Mouse (Mus musculus): ENCODE measurements around the gene Trmt112. TPM values are rescaled to one million over a fixed set of nuclear protein-coding genes. Genes with fewer than 3 reads are reported as not detected.

The Trmt112 gene
- total and polyA plus RNA-seq, 2 experiments from 2014 or later, result 85.4 to 110 TPM

- Histone ChIP-seq H3K9me3 (ENCODE audit: low read length) (no peaks in the 10 kb centered on the region), H3K4me2 (ENCODE audit: low read depth, low read length, poor library complexity, severe bottlenecking) (peak overlapping the region; percentile 41), H3K4me3 (ENCODE audit: low read depth, low read length) (peak overlapping the region; percentile 6), H3K4me1 (ENCODE audit: insufficient read depth, low read length) (0 out of 2 replicates have a peak, but pooled peaks cover 5% of the 10 kb centered on the region), H3K36me3 (ENCODE audit: insufficient read depth, low read length) (no peaks in the 10 kb centered on the region), H3K9ac (replicated peaks; ENCODE audit: low read length, poor library complexity, severe bottlenecking) (no peak overlapping the region), H3K27ac (ENCODE audit: low read depth, low read length) (no peak overlapping the region), H3K27me3 (ENCODE audit: insufficient read depth, low read length) (peaks cover 61% of the 10 kb centered on the region)
- no peak for DNase-seq (ENCODE audit: low spot score)
- 13% methylated on average over 26 of the region's 26 CpGs for WGBS
- TF ChIP-seq CTCF (IDR thresholded peaks at IDR 0.05), result no peak
- ATAC-seq (ENCODE audit: low FRiP score), result no peak
Observed at GRCm38 (mm10) chr19:6926559-6927255, 17.2 kb downstream of the Trmt112 start.

GRCm38 (mm10) chr19:6928080-6928479 is 18.6 kb downstream of the Trmt112 start:
- WGBS, result 8% methylated on average over 9 of the region's 9 CpGs
- H3K27ac ChIP-seq (ENCODE audit: low read depth, low read length), result no peak overlapping the region
- H3K9ac ChIP-seq (replicated peaks; ENCODE audit: low read length, poor library complexity, severe bottlenecking), result no peak overlapping the region
- H3K36me3 ChIP-seq (ENCODE audit: insufficient read depth, low read length), result no peaks in the 10 kb centered on the region
- no peak for TF ChIP-seq CTCF (IDR thresholded peaks at IDR 0.05)
- H3K4me3 ChIP-seq (ENCODE audit: low read depth, low read length), result no peak overlapping the region
- H3K9me3 ChIP-seq (ENCODE audit: low read length), result no peaks in the 10 kb centered on the region
- no peak overlapping the region for H3K4me2 ChIP-seq (ENCODE audit: low read depth, low read length, poor library complexity, severe bottlenecking)
- H3K27me3 ChIP-seq (ENCODE audit: insufficient read depth, low read length), result peaks cover 73% of the 10 kb centered on the region
- ATAC-seq (ENCODE audit: low FRiP score) (no peak), DNase-seq (ENCODE audit: low spot score) (no peak)
- 0 out of 2 replicates have a peak, but pooled peaks cover under 1% of the 10 kb centered on the region for H3K4me1 ChIP-seq (ENCODE audit: insufficient read depth, low read length)

DNA sequence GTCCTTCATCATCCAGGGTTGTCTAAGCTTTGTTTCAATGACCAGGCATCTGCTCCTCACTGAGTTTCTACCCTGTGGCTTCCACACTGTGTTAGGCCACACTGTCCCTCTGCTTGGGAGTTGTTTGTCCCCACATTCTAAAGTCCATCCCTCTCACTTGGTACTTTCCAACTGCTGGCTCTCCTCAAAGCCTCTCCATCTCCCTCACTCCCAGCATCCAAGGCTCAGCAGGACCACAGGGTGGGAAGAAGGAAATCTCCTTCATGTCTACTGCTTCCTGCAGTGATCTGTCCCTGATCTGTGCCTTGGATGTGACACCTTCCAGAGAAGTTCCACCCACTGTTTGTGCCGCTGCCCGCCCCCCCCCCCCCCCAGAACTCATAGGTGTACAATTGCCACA is 21.5 kb downstream of the Trmt112 start:
- Histone ChIP-seq H3K4me1 (ENCODE audit: insufficient read depth, low read length) (0 out of 2 replicates have a peak, but pooled peaks cover 6% of the 10 kb centered on the region), H3K36me3 (ENCODE audit: insufficient read depth, low read length) (no peaks in the 10 kb centered on the region), H3K4me2 (ENCODE audit: low read depth, low read length, poor library complexity, severe bottlenecking) (no peak overlapping the region), H3K27ac (ENCODE audit: low read depth, low read length) (no peak overlapping the region), H3K9ac (replicated peaks; ENCODE audit: low read length, poor library complexity, severe bottlenecking) (no peak overlapping the region), H3K4me3 (ENCODE audit: low read depth, low read length) (no peak overlapping the region), H3K27me3 (ENCODE audit: insufficient read depth, low read length) (peaks cover 62% of the 10 kb centered on the region), H3K9me3 (ENCODE audit: low read length) (no peaks in the 10 kb centered on the region)
- ATAC-seq (ENCODE audit: low FRiP score), result no peak
- no peak for DNase-seq (ENCODE audit: low spot score)
- TF ChIP-seq CTCF (IDR thresholded peaks at IDR 0.05), result no peak
- 7% methylated on average over 2 of the region's 2 CpGs for WGBS

- Histone ChIP-seq H3K4me3 (ENCODE audit: low read depth, low read length) (no peak overlapping the region), H3K27me3 (ENCODE audit: insufficient read depth, low read length) (peaks cover 53% of the 10 kb centered on the region), H3K9ac (replicated peaks; ENCODE audit: low read length, poor library complexity, severe bottlenecking) (no peak overlapping the region), H3K27ac (ENCODE audit: low read depth, low read length) (no peak overlapping the region), H3K9me3 (ENCODE audit: low read length) (no peaks in the 10 kb centered on the region), H3K36me3 (ENCODE audit: insufficient read depth, low read length) (no peaks in the 10 kb centered on the region), H3K4me2 (ENCODE audit: low read depth, low read length, poor library complexity, severe bottlenecking) (no peak overlapping the region), H3K4me1 (ENCODE audit: insufficient read depth, low read length) (0 out of 2 replicates have a peak, but pooled peaks cover 6% of the 10 kb centered on the region)
- DNase-seq (ENCODE audit: low spot score) (no peak), ATAC-seq (ENCODE audit: low FRiP score) (no peak)
- 45% methylated on average over 1 of the region's 1 CpGs for WGBS
- no peak for TF ChIP-seq CTCF (IDR thresholded peaks at IDR 0.05)
Observed at GRCm38 (mm10) chr19:6932018-6932417, 22.5 kb downstream of the Trmt112 start.

GRCm38 (mm10) chr19:6933102-6933435 is 23.6 kb downstream of the Trmt112 start:
- 12% methylated on average over 4 of the region's 4 CpGs for WGBS
- Histone ChIP-seq H3K36me3 (ENCODE audit: insufficient read depth, low read length) (peaks cover 4% of the 10 kb centered on the region; the same call in 1 of the 2 replicates), H3K27me3 (ENCODE audit: insufficient read depth, low read length) (peaks cover 42% of the 10 kb centered on the region), H3K9ac (replicated peaks; ENCODE audit: low read length, poor library complexity, severe bottlenecking) (0 out of 2 replicates have a peak overlapping the region, but pooled peaks have one; percentile 62), H3K4me3 (ENCODE audit: low read depth, low read length) (peak overlapping the region; percentile 51), H3K4me2 (ENCODE audit: low read depth, low read length, poor library complexity, severe bottlenecking) (peak overlapping the region; percentile 83), H3K9me3 (ENCODE audit: low read length) (no peaks in the 10 kb centered on the region), H3K4me1 (ENCODE audit: insufficient read depth, low read length) (0 out of 2 replicates have a peak, but pooled peaks cover 6% of the 10 kb centered on the region), H3K27ac (ENCODE audit: low read depth, low read length) (no peak overlapping the region)
- ATAC-seq (ENCODE audit: low FRiP score) (no peak), DNase-seq (ENCODE audit: low spot score) (no peak)
- TF ChIP-seq CTCF (IDR thresholded peaks at IDR 0.05), result no peak

- Histone ChIP-seq H3K9ac (replicated peaks; ENCODE audit: low read length, poor library complexity, severe bottlenecking) (peak overlapping the region; percentile 62), H3K9me3 (ENCODE audit: low read length) (no peaks in the 10 kb centered on the region), H3K4me3 (ENCODE audit: low read depth, low read length) (peak overlapping the region; percentile 51), H3K4me1 (ENCODE audit: insufficient read depth, low read length) (0 out of 2 replicates have a peak, but pooled peaks cover 6% of the 10 kb centered on the region), H3K27me3 (ENCODE audit: insufficient read depth, low read length) (peaks cover 40% of the 10 kb centered on the region), H3K27ac (ENCODE audit: low read depth, low read length) (0 out of 2 replicates have a peak overlapping the region, but pooled peaks have one; percentile 32), H3K4me2 (ENCODE audit: low read depth, low read length, poor library complexity, severe bottlenecking) (peak overlapping the region; percentile 83), H3K36me3 (ENCODE audit: insufficient read depth, low read length) (peaks cover 8% of the 10 kb centered on the region)
- 3% methylated on average over 56 of the region's 58 CpGs for WGBS
- no peak for TF ChIP-seq CTCF (IDR thresholded peaks at IDR 0.05)
- DNase-seq (ENCODE audit: low spot score) (peak; percentile 63), ATAC-seq (ENCODE audit: low FRiP score) (peak; percentile 64)
Observed at GRCm38 (mm10) chr19:6933436-6934194, 24.1 kb downstream of the Trmt112 start.
